Mouse (Mus musculus): ENCODE data around the gene Tfpi2. TPM values are rescaled to one million over a fixed set of nuclear protein-coding genes. Genes with fewer than 3 reads are reported as not detected.

The Tfpi2 gene
- total RNA-seq, 2 experiments from 2014 or later = 0.62 to 2.1 TPM

Other genes starting within 250 kb of the Tfpi2 start
- gene Calcr, start 224.2 kb downstream of the Tfpi2 start, total RNA-seq (2021) = not detected
- gene Gngt1, start 4.9 kb upstream of the Tfpi2 start, total RNA-seq (2021) = not detected
- gene Gng11, start 15.0 kb upstream of the Tfpi2 start, total RNA-seq (2021) = 10 to 100 TPM; 46.4 to 64.5 TPM
- gene Bet1, start 98.1 kb upstream of the Tfpi2 start, total RNA-seq (2021) = 10 to 100 TPM; 24.8 to 27.2 TPM